Mouse (Mus musculus) heart, postnatal 0 days (tissue): ENCODE results near the gene Myh3.

Experiments used
- CTCF ChIP-seq: IDR thresholded peaks from 2 replicates; pipeline ENCODE4 v1.5.1; 2016; ENCODE audit warnings: antibody characterized with exemption, control low read depth, low read depth
- EP300 ChIP-seq: IDR thresholded peaks from 2 replicates; pipeline ENCODE4 v1.6.1; 2016; ENCODE audit warnings: antibody characterized with exemption, low read depth

DNA sequence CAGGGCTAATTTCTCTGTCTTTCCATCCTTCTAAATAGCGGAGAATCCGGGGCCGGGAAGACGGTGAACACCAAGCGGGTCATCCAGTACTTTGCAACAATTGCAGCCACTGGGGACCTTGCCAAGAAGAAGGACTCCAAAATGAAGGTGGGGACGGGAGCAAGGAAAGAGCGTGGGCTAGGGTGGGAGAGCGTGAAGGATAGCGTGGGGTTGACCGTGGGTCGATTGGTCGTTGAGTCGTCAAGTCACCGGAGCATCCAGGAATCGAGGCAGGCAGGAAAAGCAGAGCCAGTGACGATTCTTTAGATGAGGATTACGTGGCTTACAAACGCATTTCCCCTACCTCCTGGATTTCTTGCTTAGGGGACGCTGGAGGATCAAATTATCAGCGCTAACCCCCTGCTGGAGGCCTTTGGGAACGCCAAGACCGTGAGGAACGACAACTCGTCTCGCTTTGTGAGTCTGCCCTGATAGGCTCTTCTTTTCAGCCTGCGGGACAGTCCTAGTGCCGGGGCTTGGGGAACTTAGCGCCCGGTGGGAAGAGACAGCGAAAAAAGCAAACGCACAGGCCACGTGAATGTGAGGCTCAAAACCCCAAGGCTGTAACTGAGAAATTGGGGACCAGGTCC, 5.7 kb downstream of the Myh3 start:
- TF ChIP-seq CTCF = no peak; the same call in 1 of the 2 replicates
- TF ChIP-seq EP300 = no peak
